Mouse (Mus musculus) stomach, postnatal 0 days (tissue): ENCODE measurements at regions not wholly inside any gene's neighbourhood (a gene's known extent, or its start where the extent isn't known, plus 50 kb on each side); places are given as distances from the start of the nearest gene placed in this dataset.

Source experiments
- CTCF ChIP-seq: IDR thresholded peaks from 2 replicates; pipeline ENCODE4 v1.5.1; 2016; ENCODE audit warnings: antibody characterized with exemption, low read depth, mild to moderate bottlenecking, moderate library complexity
- EP300 ChIP-seq: optimal IDR thresholded peaks from 2 replicates; pipeline ENCODE3; 2016; ENCODE audit warnings: antibody characterized with exemption

- TF ChIP-seq CTCF: no peak
- TF ChIP-seq EP300: no peak
Observed at GRCm38 (mm10) chr10:70766450-70766849, 110.7 kb upstream of the Phyhipl start.
